In genomic region chr7:90444206-90444605, GRCm38 (mm10) we compare ENCODE assay signal across 8 mouse cellular contexts. TPM values are rescaled to one million over a fixed set of nuclear protein-coding genes. Genes with fewer than 3 reads are reported as not detected.
DNase-seq lines count a peak whose midpoint lies in the region; ATAC-seq and TF ChIP-seq lines count a peak whose summit lies in the region.

No protein-coding gene starts in this region.

- intact Hi-C loops in left cerebral cortex, postnatal 4 days (cut with DNase I), result no loop called here

- H3K27ac ChIP-seq in kidney, adult 2 months (ENCODE audit: insufficient read depth, low read depth, low read length), result peak overlapping the region; percentile 26; the same call in 1 of the 2 replicates
- no peak overlapping the region for H3K27ac ChIP-seq in forebrain, embryonic 15.5 days (replicated peaks)
- peak overlapping the region; percentile 98; the same call in 1 of the 2 replicates for H3K27ac ChIP-seq in stomach, embryonic 15.5 days

- TF ChIP-seq POLR2A in kidney, adult 2 months (IDR thresholded peaks at IDR 0.05; ENCODE audit: low read depth, low read length), result no peak

- H3K4me2 ChIP-seq in forebrain, embryonic 15.5 days (replicated peaks), result peak overlapping the region; percentile 76
- peak overlapping the region; percentile 78 for H3K4me2 ChIP-seq in stomach, embryonic 15.5 days

- H3K9me3 ChIP-seq in forebrain, embryonic 15.5 days, result no peaks in the 10 kb centered on the region
- no peaks in the 10 kb centered on the region for H3K9me3 ChIP-seq in stomach, embryonic 15.5 days

- peak overlapping the region; percentile 86 for H3K4me3 ChIP-seq in kidney, adult 2 months (ENCODE audit: insufficient read depth, low read depth, low read length)
- peak overlapping the region; percentile 67 for H3K4me3 ChIP-seq in forebrain, embryonic 15.5 days
- peak overlapping the region; percentile 96 for H3K4me3 ChIP-seq in stomach, embryonic 15.5 days (replicated peaks)

- no peaks in the 10 kb centered on the region for H3K27me3 ChIP-seq in kidney, adult 2 months (replicated peaks; ENCODE audit: control insufficient read depth, insufficient read depth, low read length)
- H3K27me3 ChIP-seq in forebrain, embryonic 15.5 days, result no peaks in the 10 kb centered on the region
- H3K27me3 ChIP-seq in stomach, embryonic 15.5 days (replicated peaks), result no peaks in the 10 kb centered on the region

- peak overlapping the region; percentile 97 for H3K9ac ChIP-seq in forebrain, embryonic 15.5 days (replicated peaks)
- H3K9ac ChIP-seq in stomach, embryonic 15.5 days, result peak overlapping the region; percentile 99

- WGBS in kidney, adult 2 months, result 0% methylated on average over 6 of the region's 6 CpGs
- 0% methylated on average over 6 of the region's 6 CpGs for WGBS in forebrain, embryonic 15.5 days
- under 1% methylated on average over 6 of the region's 6 CpGs for WGBS in stomach, embryonic 15.5 days

- no peak for TF ChIP-seq CTCF in kidney, adult 2 months (conservative IDR thresholded peaks at IDR 0.05; ENCODE audit: insufficient read depth, insufficient read length, low read depth, low read length)

- no peaks in the 10 kb centered on the region for H3K36me3 ChIP-seq in kidney, adult 2 months (ENCODE audit: control insufficient read depth, insufficient read depth, low read length)
- H3K36me3 ChIP-seq in forebrain, embryonic 15.5 days, result peaks cover 9% of the 10 kb centered on the region
- 0 out of 2 replicates have a peak, but pooled peaks cover 2% of the 10 kb centered on the region for H3K36me3 ChIP-seq in stomach, embryonic 15.5 days

- no peak for ATAC-seq in forebrain, embryonic 15.5 days (replicated peaks)
- ATAC-seq in stomach, embryonic 15.5 days (ENCODE audit: insufficient read depth, low FRiP score, low read depth), result no peak

- peaks cover 7% of the 10 kb centered on the region; the same call in 1 of the 2 replicates for H3K4me1 ChIP-seq in kidney, adult 2 months (ENCODE audit: control insufficient read depth, insufficient read depth, low read length)
- H3K4me1 ChIP-seq in forebrain, embryonic 15.5 days, result peaks cover 19% of the 10 kb centered on the region
- H3K4me1 ChIP-seq in stomach, embryonic 15.5 days, result no peaks in the 10 kb centered on the region

- peak; percentile 29 for DNase-seq in kidney, adult 2 months
- DNase-seq in kidney, adult 8-10 months, result no peak
- DNase-seq in Muller cell, postnatal 12 days (ENCODE audit: inconsistent ontology term), result peak; percentile 47
- peak; percentile 23 for DNase-seq in liver
- DNase-seq in left cerebral cortex, postnatal 4 days, result no peak
- DNase-seq in layer of hippocampus, postnatal 14 days (ENCODE audit: low spot score in 2 of 2), result no peak

RNA-seq across cellular contexts. Expression of gene Crebzf, which starts 1.7 kb away (rescaled TPM):
- 21.4 and 23.9 TPM in 2 replicates for polyA plus RNA-seq in kidney, adult 2 months (2012; rRNA removed)
- 33.3 and 38.1 TPM in 2 replicates for polyA plus RNA-seq in forebrain, embryonic 15.5 days (2015; fragmentation: Nextera tagmentation; extraction: Ambion mirVana)
- 36.4 and 38.7 TPM in 2 replicates for polyA plus RNA-seq in stomach, embryonic 15.5 days (2015; fragmentation: Nextera tagmentation; extraction: Ambion mirVana)
- 10 to 100 TPM; 81.0 to 85.7 TPM for total RNA-seq in left cerebral cortex, postnatal 4 days (2021)
- 10 to 100 TPM; 70.6 to 83.1 TPM for total RNA-seq in layer of hippocampus, postnatal 14 days (2021)

RNA-seq across cellular contexts. Expression of gene Tmem126a, which starts 12.8 kb away (rescaled TPM):
- polyA plus RNA-seq in kidney, adult 2 months (2012; rRNA removed), result 38.7 and 52.9 TPM in 2 replicates
- polyA plus RNA-seq in forebrain, embryonic 15.5 days (2015; fragmentation: Nextera tagmentation; extraction: Ambion mirVana), result 108 and 112 TPM in 2 replicates
- 111 and 122 TPM in 2 replicates for polyA plus RNA-seq in stomach, embryonic 15.5 days (2015; fragmentation: Nextera tagmentation; extraction: Ambion mirVana)
- total RNA-seq in left cerebral cortex, postnatal 4 days (2021), result 10 to 100 TPM; 43.1 to 45.4 TPM
- 10 to 100 TPM; 42.4 to 44.7 TPM for total RNA-seq in layer of hippocampus, postnatal 14 days (2021)

RNA-seq across cellular contexts. Expression of gene Ccdc89, which starts 17.8 kb away (rescaled TPM):
- polyA plus RNA-seq in kidney, adult 2 months (2012; rRNA removed), result 0.10 and 0.13 TPM in 2 replicates
- polyA plus RNA-seq in forebrain, embryonic 15.5 days (2015; fragmentation: Nextera tagmentation; extraction: Ambion mirVana), result 1.3 and 1.5 TPM in 2 replicates
- polyA plus RNA-seq in stomach, embryonic 15.5 days (2015; fragmentation: Nextera tagmentation; extraction: Ambion mirVana), result 1.3 and 1.5 TPM in 2 replicates
- under 1 TPM; 0.54 to 0.77 TPM for total RNA-seq in left cerebral cortex, postnatal 4 days (2021)
- total RNA-seq in layer of hippocampus, postnatal 14 days (2021), result under 1 TPM; 0.83 to 0.97 TPM

RNA-seq across cellular contexts. Expression of gene Tmem126b, which starts 31.6 kb away (rescaled TPM):
- polyA plus RNA-seq in kidney, adult 2 months (2012; rRNA removed), result 13.6 and 17.2 TPM in 2 replicates
- 33.1 and 34.9 TPM in 2 replicates for polyA plus RNA-seq in forebrain, embryonic 15.5 days (2015; fragmentation: Nextera tagmentation; extraction: Ambion mirVana)
- 31.6 and 32.8 TPM in 2 replicates for polyA plus RNA-seq in stomach, embryonic 15.5 days (2015; fragmentation: Nextera tagmentation; extraction: Ambion mirVana)
- total RNA-seq in left cerebral cortex, postnatal 4 days (2021), result 10 to 100 TPM; 13.4 TPM
- total RNA-seq in layer of hippocampus, postnatal 14 days (2021), result 10 to 100 TPM; 22.2 to 25.7 TPM

RNA-seq across cellular contexts. Expression of gene Dlg2, which starts 32.3 kb away (rescaled TPM):
- 1.6 and 2.1 TPM in 2 replicates for polyA plus RNA-seq in kidney, adult 2 months (2012; rRNA removed)
- polyA plus RNA-seq in forebrain, embryonic 15.5 days (2015; fragmentation: Nextera tagmentation; extraction: Ambion mirVana), result 20.9 and 24.5 TPM in 2 replicates
- polyA plus RNA-seq in stomach, embryonic 15.5 days (2015; fragmentation: Nextera tagmentation; extraction: Ambion mirVana), result 4.1 and 5.3 TPM in 2 replicates
- 100 to 1,000 TPM; 316 to 332 TPM for total RNA-seq in left cerebral cortex, postnatal 4 days (2021)
- 100 to 1,000 TPM; 273 to 318 TPM for total RNA-seq in layer of hippocampus, postnatal 14 days (2021)

Comparison
In these comparisons a context has a peak if more than half of its experiments do, and no peak if none do; other contexts are left out.
1. DNase-seq: peak in kidney, adult 2 months (single experiment), Muller cell, postnatal 12 days (single experiment) and liver (single experiment); none in kidney, adult 8-10 months (0 of 2), left cerebral cortex, postnatal 4 days (single experiment) and layer of hippocampus, postnatal 14 days (0 of 2).
2. Peak in every context shown above with its lines, with median percentiles within 50 percentile points of each other: H3K4me3 ChIP-seq.